Mouse (Mus musculus) midbrain, embryonic 12.5 days (tissue): ENCODE measurements around the gene Nppa. TPM values are rescaled to one million over a fixed set of nuclear protein-coding genes. Genes with fewer than 3 reads are reported as not detected.

Experiments
- ATAC-seq: fragments of 200-750 bp; cut with Nextera tagmentation; 2 replicates; pipeline ENCODE4 v1.8.0; 2017; ENCODE audit warnings: low read depth, moderate TSS enrichment, moderate library complexity; ENCODE audit not compliant: low FRiP score
- H3K27ac ChIP-seq: fragments of 300-500 bp; sonication (generic); replicated peaks from 2 replicates; pipeline ENCODE4 v1.5.1; 2016; ENCODE audit warnings: mild to moderate bottlenecking
- H3K27me3 ChIP-seq: fragments of 300-500 bp; sonication (generic); 2 replicates; pipeline ENCODE4 v1.6.1; 2016; ENCODE audit warnings: mild to moderate bottlenecking
- H3K36me3 ChIP-seq: fragments of 300-500 bp; sonication (generic); 2 replicates; pipeline ENCODE4 v1.6.1; 2016
- H3K4me1 ChIP-seq: fragments of 300-500 bp; sonication (generic); 2 replicates; pipeline ENCODE4 v1.6.1; 2016
- H3K4me2 ChIP-seq: fragments of 300-500 bp; sonication (generic); replicated peaks from 2 replicates; pipeline ENCODE4 v1.6.1; 2016; ENCODE audit warnings: mild to moderate bottlenecking, moderate library complexity
- H3K4me3 ChIP-seq: fragments of 300-500 bp; sonication (generic); 2 replicates; pipeline ENCODE4 v1.5.1; 2016; ENCODE audit warnings: mild to moderate bottlenecking
- H3K9ac ChIP-seq: fragments of 300-500 bp; sonication (generic); replicated peaks from 2 replicates; pipeline ENCODE4 v1.6.1; 2016; ENCODE audit warnings: mild to moderate bottlenecking, moderate library complexity
- H3K9me3 ChIP-seq: fragments of 300-500 bp; sonication (generic); 2 replicates; pipeline ENCODE4 v1.6.1; 2016; ENCODE audit warnings: mild to moderate bottlenecking
- WGBS: fragments of 180-500 bp; shearing (Covaris S2); methylation state at CpG from one replicate; pipeline ENCODE4 v1.1.7; 2016; 5-methylcytosine and 5-hydroxymethylcytosine counted together
- polyA plus RNA-seq: library from polyadenylated mRNA; unstranded; fragments of >200 nt; fragmentation: Nextera tagmentation; extraction: Ambion mirVana; gene quantifications from 2 replicates; pipeline ENCODE4 v1.2.1, GENCODE M21; 2016

Gene Nppa
- polyA plus RNA-seq, 1 experiment from 2014 or later: 2.8 TPM

- Histone ChIP-seq H3K27ac (no peak overlapping the region), H3K9me3 (no peaks in the 10 kb centered on the region; the same call in 1 of the 2 replicates), H3K4me2 (no peak overlapping the region), H3K27me3 (peaks cover 2% of the 10 kb centered on the region; the same call in 1 of the 2 replicates), H3K4me3 (no peak overlapping the region), H3K36me3 (no peaks in the 10 kb centered on the region), H3K9ac (no peak overlapping the region), H3K4me1 (no peaks in the 10 kb centered on the region)
- 72% methylated on average over 7 of the region's 7 CpGs for WGBS
- no peak for ATAC-seq
These were observed 21.1 kb upstream of the Nppa start for GRCm38 (mm10) chr4:147979441-147979860.

- 36% methylated on average over 20 of the region's 20 CpGs for WGBS
- peaks cover 8% of the 10 kb centered on the region; the same call in 1 of the 2 replicates for H3K27me3 ChIP-seq
- H3K9ac ChIP-seq: no peak within 1 kb of the TSS
- no peak within 1 kb of the TSS for H3K27ac ChIP-seq
- no peaks in the 10 kb centered on the region for H3K36me3 ChIP-seq
- H3K9me3 ChIP-seq: no peaks in the 10 kb centered on the region
- H3K4me2 ChIP-seq: no peak within 1 kb of the TSS
- ATAC-seq: no peak; the same call in 1 of the 2 replicates
- no peak within 1 kb of the TSS for H3K4me3 ChIP-seq
- no peaks in the 10 kb centered on the region for H3K4me1 ChIP-seq
These were observed 15.1 kb upstream of the Nppa start, which contains the start of gene Nppb for GRCm38 (mm10) chr4:147985205-147986132. TSS of gene Nppb (plus strand) at chr4:147985788.

- no peaks in the 10 kb centered on the region for H3K9me3 ChIP-seq
- no peak overlapping the region for H3K4me2 ChIP-seq
- WGBS: 67% methylated on average over 7 of the region's 7 CpGs
- no peaks in the 10 kb centered on the region for H3K36me3 ChIP-seq
- no peaks in the 10 kb centered on the region for H3K27me3 ChIP-seq
- no peak for ATAC-seq
- H3K27ac ChIP-seq: no peak overlapping the region
- no peaks in the 10 kb centered on the region for H3K4me1 ChIP-seq
- H3K9ac ChIP-seq: no peak overlapping the region
- H3K4me3 ChIP-seq: no peak overlapping the region
These were observed 6.9 kb upstream of the Nppa start for GRCm38 (mm10) chr4:147993571-147994095.

GRCm38 (mm10) chr4:147995311-147995710 lies 5.2 kb upstream of the Nppa start:
- Histone ChIP-seq H3K4me3 (no peak overlapping the region), H3K4me2 (no peak overlapping the region), H3K27ac (no peak overlapping the region), H3K27me3 (no peaks in the 10 kb centered on the region), H3K9me3 (no peaks in the 10 kb centered on the region), H3K4me1 (peaks cover 6% of the 10 kb centered on the region; the same call in 1 of the 2 replicates), H3K9ac (no peak overlapping the region), H3K36me3 (no peaks in the 10 kb centered on the region)
- WGBS: 73% methylated on average over 3 of the region's 3 CpGs
- no peak for ATAC-seq

GRCm38 (mm10) chr4:148001013-148001789 lies 679 bp downstream of the Nppa start:
- no peak overlapping the region for H3K9ac ChIP-seq
- peak overlapping the region; percentile 59 for H3K27ac ChIP-seq
- H3K4me3 ChIP-seq: no peak overlapping the region
- H3K9me3 ChIP-seq: no peaks in the 10 kb centered on the region
- H3K36me3 ChIP-seq: peaks cover 36% of the 10 kb centered on the region
- H3K4me2 ChIP-seq: no peak overlapping the region
- 73% methylated on average over 17 of the region's 17 CpGs for WGBS
- ATAC-seq: peak; percentile 51
- no peaks in the 10 kb centered on the region for H3K27me3 ChIP-seq
- peaks cover 17% of the 10 kb centered on the region; the same call in 1 of the 2 replicates for H3K4me1 ChIP-seq

- H3K27ac ChIP-seq: peak overlapping the region; percentile 59
- no peaks in the 10 kb centered on the region for H3K27me3 ChIP-seq
- 48% methylated on average over 8 of the region's 8 CpGs for WGBS
- H3K9me3 ChIP-seq: no peaks in the 10 kb centered on the region
- no peak overlapping the region for H3K9ac ChIP-seq
- ATAC-seq: no peak
- H3K4me2 ChIP-seq: no peak overlapping the region
- H3K4me3 ChIP-seq: no peak overlapping the region
- H3K4me1 ChIP-seq: peaks cover 17% of the 10 kb centered on the region; the same call in 1 of the 2 replicates
- H3K36me3 ChIP-seq: peaks cover 42% of the 10 kb centered on the region
These were observed 1.3 kb downstream of the Nppa start for GRCm38 (mm10) chr4:148001866-148002265.

- Histone ChIP-seq H3K9ac (no peak overlapping the region), H3K27me3 (no peaks in the 10 kb centered on the region), H3K27ac (no peak overlapping the region), H3K36me3 (peaks cover 67% of the 10 kb centered on the region), H3K4me3 (no peak overlapping the region), H3K4me2 (no peak overlapping the region), H3K9me3 (no peaks in the 10 kb centered on the region), H3K4me1 (peaks cover 17% of the 10 kb centered on the region; the same call in 1 of the 2 replicates)
- no peak for ATAC-seq
- WGBS: 89% methylated on average over 7 of the region's 7 CpGs
These were observed 3.8 kb downstream of the Nppa start for GRCm38 (mm10) chr4:148004361-148004760.

- no peaks in the 10 kb centered on the region for H3K27me3 ChIP-seq
- peaks cover 100% of the 10 kb centered on the region for H3K36me3 ChIP-seq
- no peak overlapping the region for H3K4me2 ChIP-seq
- 87% methylated on average over 4 of the region's 4 CpGs for WGBS
- H3K4me3 ChIP-seq: no peak overlapping the region
- H3K27ac ChIP-seq: no peak overlapping the region
- H3K9ac ChIP-seq: no peak overlapping the region
- ATAC-seq: no peak
- no peaks in the 10 kb centered on the region for H3K4me1 ChIP-seq
- no peaks in the 10 kb centered on the region for H3K9me3 ChIP-seq
These were observed 7.9 kb downstream of the Nppa start for GRCm38 (mm10) chr4:148008412-148008811.

- no peak overlapping the region for H3K4me2 ChIP-seq
- no peaks in the 10 kb centered on the region for H3K4me1 ChIP-seq
- no peak overlapping the region for H3K9ac ChIP-seq
- H3K4me3 ChIP-seq: no peak overlapping the region
- no peak overlapping the region for H3K27ac ChIP-seq
- no peak for ATAC-seq
- no peaks in the 10 kb centered on the region for H3K9me3 ChIP-seq
- no peaks in the 10 kb centered on the region for H3K27me3 ChIP-seq
- H3K36me3 ChIP-seq: peaks cover 100% of the 10 kb centered on the region
- 94% methylated on average over 2 of the region's 2 CpGs for WGBS
These were observed 9.1 kb downstream of the Nppa start for GRCm38 (mm10) chr4:148009641-148010040.

- WGBS: 85% methylated on average over 3 of the region's 3 CpGs
- no peak overlapping the region for H3K9ac ChIP-seq
These were observed 10.8 kb downstream of the Nppa start for GRCm38 (mm10) chr4:148011332-148011731.

GRCm38 (mm10) chr4:148012216-148012615 lies 11.7 kb downstream of the Nppa start:
- no peak for ATAC-seq
- Histone ChIP-seq H3K4me1 (no peaks in the 10 kb centered on the region), H3K4me3 (no peak overlapping the region), H3K27ac (no peak overlapping the region), H3K4me2 (no peak overlapping the region), H3K9ac (no peak overlapping the region), H3K9me3 (no peaks in the 10 kb centered on the region), H3K36me3 (peaks cover 99% of the 10 kb centered on the region), H3K27me3 (no peaks in the 10 kb centered on the region)
- 91% methylated on average over 4 of the region's 4 CpGs for WGBS

More at GRCm38 (mm10) chr4:148011332-148011731, 10.8 kb downstream of the Nppa start:
- Histone ChIP-seq H3K9me3 (no peaks in the 10 kb centered on the region), H3K27me3 (no peaks in the 10 kb centered on the region), H3K4me3 (no peak overlapping the region), H3K27ac (no peak overlapping the region), H3K36me3 (peaks cover 99% of the 10 kb centered on the region), H3K4me1 (no peaks in the 10 kb centered on the region), H3K4me2 (no peak overlapping the region)
- ATAC-seq: no peak
